Mouse (Mus musculus) stomach, postnatal 0 days (tissue): ENCODE data around the gene Eng.

Experiments
- CTCF ChIP-seq: IDR thresholded peaks from 2 replicates; pipeline ENCODE4 v1.5.1; 2016; ENCODE audit warnings: antibody characterized with exemption, low read depth, mild to moderate bottlenecking, moderate library complexity
- EP300 ChIP-seq: optimal IDR thresholded peaks from 2 replicates; pipeline ENCODE3; 2016; ENCODE audit warnings: antibody characterized with exemption

DNA sequence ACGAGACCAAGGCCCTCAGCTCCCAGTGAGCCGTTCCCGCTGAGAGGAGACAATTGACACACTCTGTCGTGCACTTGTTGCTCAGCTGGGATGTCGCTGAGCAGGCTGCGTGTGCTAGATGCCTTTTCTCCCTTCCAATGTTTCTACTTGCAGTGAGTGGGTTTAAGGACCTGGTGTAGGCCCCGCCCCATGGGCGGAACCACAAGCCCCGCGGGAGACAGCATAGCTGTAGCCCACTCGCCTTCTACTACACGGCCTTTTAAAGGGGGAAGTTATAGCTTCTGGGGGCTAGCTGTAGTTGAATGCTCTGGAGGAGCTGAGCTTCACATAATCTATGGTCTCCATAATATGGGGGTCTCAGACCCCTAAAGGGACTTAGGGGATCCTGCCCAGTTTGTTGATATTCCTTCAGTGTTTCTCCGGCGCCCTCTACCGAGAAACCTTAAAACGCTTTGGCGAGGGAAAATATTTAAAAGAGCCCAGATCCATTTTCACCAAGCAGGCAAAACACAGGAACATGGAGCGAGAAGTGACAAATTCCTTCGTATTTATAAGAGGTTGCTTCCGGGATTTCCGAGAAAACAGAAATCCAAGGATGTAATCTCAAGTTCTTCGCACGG, 35.7 kb upstream of the Eng start:
- peak; percentile 69 for TF ChIP-seq CTCF
- TF ChIP-seq EP300, result no peak
